Mouse (Mus musculus) embryo, embryonic 11 days (tissue): ENCODE data around the gene Mroh3.

Experiments
- DNase-seq: peaks from one replicate; pipeline ENCODE4 v3.0.0-alpha.2; 2015

Mroh3 gene

GRCm38 (mm10) chr1:136156304-136156703 lies 56.3 kb downstream of the Mroh3 start:
- no peak for DNase-seq

- no peak for DNase-seq
These were observed 61.3 kb downstream of the Mroh3 start for GRCm38 (mm10) chr1:136151371-136151770.

DNA sequence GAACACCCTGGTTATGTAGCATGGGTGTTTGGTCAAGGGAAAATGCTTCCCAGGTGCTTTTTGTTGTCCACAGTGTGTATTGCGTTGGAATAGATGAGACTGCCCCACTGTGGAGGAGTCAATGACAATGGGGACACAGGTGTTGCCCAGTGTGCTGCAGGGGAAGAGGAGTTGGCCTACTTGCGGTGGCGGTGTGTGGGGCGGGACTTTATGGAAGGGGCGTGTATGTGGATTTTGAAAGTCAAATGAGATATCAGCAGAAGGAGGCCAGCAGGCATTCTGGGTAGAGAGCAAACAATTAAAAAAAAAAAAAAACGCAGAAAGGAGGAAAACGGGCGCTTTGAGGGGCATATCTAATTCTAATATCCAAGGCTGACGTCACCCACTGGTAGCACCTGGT lies 62.9 kb downstream of the Mroh3 start:
- DNase-seq, result no peak

DNA sequence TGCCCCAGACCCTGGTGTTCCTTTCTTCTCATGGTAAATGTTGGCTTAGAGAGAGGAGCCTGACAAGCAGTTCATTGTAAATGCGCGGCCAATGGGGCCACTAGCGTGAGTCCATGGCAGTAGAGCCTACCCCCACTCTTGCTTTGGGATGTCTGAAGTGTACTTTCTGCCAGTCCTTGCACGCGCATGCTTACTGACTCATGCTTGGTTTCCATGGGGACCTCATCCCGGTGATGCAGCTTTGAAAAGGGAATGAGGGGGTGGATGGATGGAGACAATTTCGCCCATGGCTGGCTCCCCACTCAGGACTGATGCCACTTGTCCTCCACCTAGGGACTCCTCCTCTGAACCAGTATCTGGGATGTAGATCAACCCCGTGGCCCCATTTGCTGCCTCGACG lies 69.1 kb downstream of the Mroh3 start:
- no peak for DNase-seq

DNA sequence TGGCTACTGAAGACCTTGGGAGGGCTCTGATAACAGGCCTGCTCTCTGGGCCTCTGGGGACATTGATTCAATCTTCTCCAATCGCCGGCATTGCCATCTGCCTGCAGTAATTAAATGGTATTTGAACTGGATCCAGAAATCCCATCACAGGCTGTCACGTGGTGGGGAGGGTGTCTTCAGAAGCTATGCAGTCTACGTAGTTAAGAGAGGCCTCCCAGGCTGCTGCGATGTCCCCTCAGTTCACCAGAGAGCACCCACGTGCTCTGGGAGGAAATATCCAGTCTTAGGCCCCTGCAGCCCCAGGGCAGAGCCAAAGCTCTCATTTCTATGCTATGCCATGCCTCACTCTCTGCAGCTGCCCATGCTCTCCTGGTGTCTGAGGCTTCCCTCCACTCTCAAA lies 70.3 kb downstream of the Mroh3 start:
- no peak for DNase-seq

DNA sequence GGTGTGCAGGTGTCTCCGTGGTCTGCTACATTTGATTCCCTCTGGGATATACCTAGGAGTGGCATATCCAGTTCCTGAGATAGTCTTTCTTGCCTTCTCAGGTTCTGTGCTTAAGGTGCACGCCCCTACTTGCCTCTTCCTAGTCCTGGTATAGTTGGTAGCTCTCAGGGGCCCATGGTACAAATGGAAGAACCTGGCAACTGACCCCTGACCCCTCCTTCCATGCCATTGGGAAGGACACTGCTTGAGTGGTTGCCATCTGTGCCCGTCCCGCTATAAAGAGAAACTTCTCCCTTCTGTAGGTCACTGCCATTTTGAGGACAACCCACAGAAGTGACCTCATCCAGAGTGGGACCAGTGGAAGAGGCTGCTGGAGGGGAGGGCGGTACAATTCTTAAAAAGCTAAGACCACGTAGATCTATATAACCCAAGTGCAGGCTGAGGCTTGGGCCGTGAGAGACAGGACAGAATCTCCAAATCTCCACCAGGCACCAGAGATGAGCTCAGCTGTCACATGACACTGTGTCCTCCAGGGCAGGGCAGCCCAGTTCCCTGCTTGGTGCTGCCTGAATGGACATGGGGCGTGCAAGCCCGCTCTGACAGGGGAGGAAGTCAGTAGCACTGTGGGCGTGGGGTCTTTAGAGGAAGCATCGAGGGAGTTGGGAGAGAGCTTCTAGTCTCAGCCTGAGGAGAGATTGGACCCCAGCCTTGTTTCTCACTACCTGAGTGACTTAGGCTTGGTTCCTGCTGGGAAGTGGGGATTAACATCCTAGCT lies 71.3 kb downstream of the Mroh3 start:
- DNase-seq, result no peak

- DNase-seq, result peak; percentile 91
These were observed 72.5 kb downstream of the Mroh3 start for GRCm38 (mm10) chr1:136139990-136140640.

DNA sequence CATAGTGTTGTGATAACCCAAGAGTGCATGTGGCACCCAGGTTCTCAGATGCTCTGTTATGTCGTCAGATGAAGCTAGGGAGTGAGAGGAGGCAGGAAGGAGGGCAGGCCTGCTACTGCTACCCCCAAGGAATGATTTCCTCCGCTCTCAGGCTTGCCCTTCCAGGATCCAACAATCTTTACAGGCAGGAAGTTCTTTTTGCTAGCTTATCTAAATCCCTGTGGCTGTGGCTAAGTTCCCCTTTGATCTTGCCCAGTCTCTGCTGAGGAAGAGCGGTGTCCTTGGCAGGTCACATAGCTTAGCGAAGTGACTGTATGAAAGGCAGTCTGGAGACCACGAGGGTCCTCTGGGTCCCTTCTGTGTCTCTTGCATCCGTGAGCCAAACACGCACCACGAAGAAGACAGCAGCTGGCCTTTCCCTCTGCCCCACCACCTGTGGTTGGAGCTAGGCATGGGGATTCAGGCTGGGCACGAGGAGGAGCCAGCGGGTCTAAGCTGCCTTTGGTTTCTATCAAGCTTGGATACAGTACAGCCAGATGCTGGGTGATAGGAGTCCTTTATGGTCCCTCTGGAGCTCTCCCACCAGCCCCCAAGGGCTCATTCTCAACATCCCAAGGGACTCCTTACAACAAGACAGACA lies 74.3 kb downstream of the Mroh3 start:
- no peak for DNase-seq

- DNase-seq, result peak; percentile 84
These were observed 75.1 kb downstream of the Mroh3 start for GRCm38 (mm10) chr1:136137575-136137974.

DNA sequence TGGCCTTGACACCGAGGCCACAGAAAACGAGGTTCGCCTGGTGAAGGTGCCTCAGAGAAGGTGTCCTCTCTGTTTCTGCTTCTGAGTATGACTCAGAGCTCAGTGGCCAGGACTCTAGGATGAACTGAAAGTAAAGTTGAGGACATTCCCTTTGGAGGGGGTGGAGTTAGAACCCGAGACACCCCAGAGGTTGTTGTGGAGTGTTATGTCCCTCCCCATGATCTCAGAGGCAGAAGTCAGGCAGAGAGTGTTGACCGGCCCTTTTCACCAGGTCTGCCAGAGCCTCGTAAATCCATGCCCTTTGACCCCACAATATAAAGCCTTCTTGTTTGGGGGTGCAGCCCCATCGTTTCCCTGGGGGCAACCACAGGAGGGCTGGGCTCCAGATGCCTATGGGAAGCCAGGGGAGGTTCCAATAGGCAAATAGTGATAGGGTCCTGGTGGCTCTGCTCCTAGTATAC lies 75.5 kb downstream of the Mroh3 start:
- no peak for DNase-seq

DNA sequence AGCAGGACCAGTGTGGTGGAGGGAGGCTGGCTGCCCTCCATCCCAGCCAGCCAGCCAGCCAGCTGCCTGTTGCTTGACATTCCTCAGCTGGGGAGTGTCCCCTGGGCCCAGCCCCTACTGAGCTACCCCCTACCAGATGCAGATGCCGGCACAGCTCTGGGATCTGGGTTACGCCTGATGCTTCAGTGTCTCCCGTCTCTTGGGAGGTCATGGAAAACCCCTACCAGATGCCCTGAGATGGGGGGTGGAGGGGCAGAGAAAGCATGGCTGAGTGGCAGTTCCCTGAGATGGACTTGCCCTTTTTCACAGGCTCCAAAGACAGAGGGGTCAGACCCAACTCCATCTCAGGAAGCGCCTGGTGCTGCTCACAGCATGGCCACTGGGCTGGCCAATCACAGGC lies 76.1 kb downstream of the Mroh3 start:
- no peak for DNase-seq

- DNase-seq, result no peak
These were observed 76.7 kb downstream of the Mroh3 start for GRCm38 (mm10) chr1:136135777-136136444.

DNA sequence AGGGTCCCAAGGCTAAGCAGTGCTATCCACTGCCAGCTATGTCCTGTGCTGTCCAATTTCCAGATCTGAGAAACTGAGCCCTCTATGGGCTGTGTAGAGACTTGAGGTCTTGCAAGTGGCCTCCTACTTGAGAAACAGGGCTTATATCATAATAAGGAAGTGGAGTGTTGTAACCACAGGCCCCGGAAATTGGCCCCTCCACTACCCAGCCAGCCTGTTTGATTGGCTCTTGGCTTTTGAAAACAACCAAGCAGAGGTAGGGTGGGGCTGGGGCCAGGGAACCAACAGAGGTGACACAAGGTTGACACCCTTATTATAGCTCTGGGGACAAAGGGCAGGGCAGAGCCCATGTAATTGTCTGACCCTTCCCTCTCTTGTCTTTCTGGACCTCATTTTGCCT lies 77.6 kb downstream of the Mroh3 start:
- DNase-seq, result no peak

GRCm38 (mm10) chr1:136134547-136134946 lies 78.1 kb downstream of the Mroh3 start:
- no peak for DNase-seq

GRCm38 (mm10) chr1:136133570-136134240 lies 78.9 kb downstream of the Mroh3 start:
- no peak for DNase-seq

- DNase-seq, result no peak
These were observed 80.0 kb downstream of the Mroh3 start for GRCm38 (mm10) chr1:136132386-136133201.
